Mouse (Mus musculus) spleen, adult 2 months (tissue): ENCODE measurements around the gene Blcap.

Experiments used
- CTCF ChIP-seq: fragments of 200-500 bp; IDR thresholded peaks from 2 replicates; pipeline ENCODE4 v1.5.1; 2011; ENCODE audit warnings: mild to moderate bottlenecking, inconsistent platforms; ENCODE audit not compliant: insufficient read depth, insufficient read length, insufficient replicate concordance; ENCODE audit errors: extremely low read depth
- POLR2A ChIP-seq: fragments of 200-500 bp; IDR thresholded peaks from 2 replicates; pipeline ENCODE4 v1.6.1; 2011; ENCODE audit warnings: low read depth, low read length, inconsistent platforms

DNA sequence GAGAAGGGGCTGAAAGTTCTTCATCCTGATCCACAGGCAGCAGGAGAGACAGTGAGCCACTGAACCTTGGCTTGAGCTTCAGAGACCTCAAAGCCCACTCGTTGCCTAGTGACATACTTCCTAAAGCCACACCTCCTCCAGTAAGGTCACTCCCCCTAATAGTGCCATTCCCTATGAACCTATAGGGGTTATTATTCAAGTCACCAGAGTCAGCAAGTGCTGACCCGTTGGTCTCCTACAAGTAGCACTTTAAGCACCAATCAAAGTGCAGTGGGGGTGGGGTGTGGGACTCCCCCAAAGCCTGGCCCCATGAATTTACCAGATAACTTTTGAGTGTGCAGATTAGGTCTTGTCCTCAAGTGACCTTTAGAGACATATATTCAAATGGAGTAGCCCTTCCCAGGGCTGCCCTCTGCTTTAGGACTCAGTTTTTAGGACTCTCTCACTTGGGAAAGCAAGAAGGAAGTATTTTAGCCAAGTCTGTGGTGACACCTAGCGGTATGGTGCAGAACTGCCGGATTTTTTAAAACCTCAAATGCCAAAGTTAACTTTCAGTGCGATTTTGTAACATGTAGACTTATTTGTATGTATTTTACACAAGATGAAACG, at the start of gene Blcap:
- TF ChIP-seq CTCF, result peak; percentile 43; the same call in 1 of the 2 replicates
- TF ChIP-seq POLR2A, result no peak
